Mouse (Mus musculus) retina, postnatal 1 day (tissue): ENCODE measurements around the gene Ifnl3.
"Not testable (repeated sequence)": the region's sequence is repeated elsewhere in the genome, so short reads cannot be mapped to it uniquely, and the experiment has no call there.

Source experiments
- DNase-seq: peaks from one replicate; pipeline ENCODE4 v3.0.0-alpha.2; 2012

The Ifnl3 gene

GRCm38 (mm10) chr7:28522536-28522935, at the start of gene Ifnl3:
TSS of gene Ifnl3 (plus strand) at chr7:28522836.
- DNase-seq: not testable (repeated sequence)

GRCm38 (mm10) chr7:28476191-28476590, 46.4 kb upstream of the Ifnl3 start:
- no peak for DNase-seq

- DNase-seq: no peak
Measured at GRCm38 (mm10) chr7:28477363-28477762, 45.3 kb upstream of the Ifnl3 start.

GRCm38 (mm10) chr7:28478854-28479253, 43.8 kb upstream of the Ifnl3 start:
- DNase-seq: peak; percentile 20

GRCm38 (mm10) chr7:28482854-28483253, 39.8 kb upstream of the Ifnl3 start:
- no peak for DNase-seq

- DNase-seq: no peak
Measured at GRCm38 (mm10) chr7:28484192-28484591, 38.4 kb upstream of the Ifnl3 start.

GRCm38 (mm10) chr7:28488030-28488491, 34.6 kb upstream of the Ifnl3 start:
- peak; percentile 35 for DNase-seq

GRCm38 (mm10) chr7:28490410-28490809, 32.2 kb upstream of the Ifnl3 start:
- peak; percentile 76 for DNase-seq

GRCm38 (mm10) chr7:28490903-28491302, 31.7 kb upstream of the Ifnl3 start:
- DNase-seq: peak; percentile 9

GRCm38 (mm10) chr7:28492310-28492709, 30.3 kb upstream of the Ifnl3 start:
- DNase-seq: no peak

- DNase-seq: peak; percentile 83
Measured at GRCm38 (mm10) chr7:28495426-28495825, 27.2 kb upstream of the Ifnl3 start.

GRCm38 (mm10) chr7:28505585-28505984, 17.1 kb upstream of the Ifnl3 start:
- no peak for DNase-seq

GRCm38 (mm10) chr7:28509121-28509520, 13.5 kb upstream of the Ifnl3 start:
- DNase-seq: not testable (repeated sequence)

- not testable (repeated sequence) for DNase-seq
Measured at GRCm38 (mm10) chr7:28510405-28510974, 12.1 kb upstream of the Ifnl3 start, which contains the start of gene Ifnl2. TSS of gene Ifnl2 (minus strand) at chr7:28510455.

- DNase-seq: no peak
Measured at GRCm38 (mm10) chr7:28511441-28511840, 11.2 kb upstream of the Ifnl3 start.

- DNase-seq: peak; percentile 82
Measured at GRCm38 (mm10) chr7:28527922-28528719, 5.5 kb downstream of the Ifnl3 start.

GRCm38 (mm10) chr7:28532005-28532404, 9.4 kb downstream of the Ifnl3 start:
- DNase-seq: no peak

- DNase-seq: not testable (repeated sequence)
Measured at GRCm38 (mm10) chr7:28538886-28539285, 16.2 kb downstream of the Ifnl3 start.

GRCm38 (mm10) chr7:28540526-28540925, 17.9 kb downstream of the Ifnl3 start, which contains the start of gene Sycn:
TSS of gene Sycn (plus strand) at chr7:28540885.
- no peak for DNase-seq

GRCm38 (mm10) chr7:28544051-28544601, 21.5 kb downstream of the Ifnl3 start:
- peak; percentile 23 for DNase-seq

GRCm38 (mm10) chr7:28545048-28545890, 22.6 kb downstream of the Ifnl3 start:
- peak; percentile 56 for DNase-seq

GRCm38 (mm10) chr7:28545891-28546210, 23.2 kb downstream of the Ifnl3 start:
- no peak for DNase-seq

- DNase-seq: peak; percentile 42
Measured at GRCm38 (mm10) chr7:28546649-28547048, 24.0 kb downstream of the Ifnl3 start.
